Mouse (Mus musculus): ENCODE results near the gene Svs6. TPM values are rescaled to one million over a fixed set of nuclear protein-coding genes. Genes with fewer than 3 reads are reported as not detected.

Svs6 gene
- polyA plus RNA-seq, 1 experiment from 2014 or later: not detected

DNA sequence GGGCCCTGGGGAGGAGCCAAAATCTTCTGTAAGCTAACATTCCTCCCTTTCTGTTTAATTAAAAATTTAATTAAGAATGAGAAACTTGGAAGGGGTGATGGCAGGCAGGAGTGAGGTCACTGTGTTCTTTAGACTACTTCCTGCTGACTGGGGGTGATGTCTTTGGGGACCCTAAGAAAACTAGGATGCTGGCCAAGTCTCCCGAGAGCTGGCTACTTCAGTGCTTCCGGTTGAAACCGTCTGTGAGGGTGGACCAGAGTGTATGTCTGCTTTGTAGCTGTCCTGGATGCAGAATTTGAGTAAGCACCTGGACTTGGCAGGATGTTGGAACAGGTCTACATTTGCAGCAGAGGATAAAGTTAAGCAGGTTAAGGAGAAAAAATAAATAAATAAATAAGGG, 50.4 kb downstream of the Svs6 start:
- 78% methylated on average over 3 of the region's 3 CpGs for WGBS
- Histone ChIP-seq H3K9me3 (ENCODE audit: control insufficient read depth, low read length) (no peaks in the 10 kb centered on the region), H3K36me3 (ENCODE audit: control insufficient read depth, insufficient read depth, low read length) (no peaks in the 10 kb centered on the region), H3K4me3 (ENCODE audit: low read depth, low read length) (no peak overlapping the region), H3K4me2 (ENCODE audit: low read depth, severe bottlenecking) (no peak overlapping the region), H3K4me1 (ENCODE audit: control insufficient read depth, insufficient read depth, low read length) (no peaks in the 10 kb centered on the region), H3K27ac (replicated peaks; ENCODE audit: low read depth, low read length) (no peak overlapping the region), H3K27me3 (ENCODE audit: control insufficient read depth, insufficient read depth, low read length) (no peaks in the 10 kb centered on the region), H3K9ac (ENCODE audit: low read length) (no peak overlapping the region)
- ATAC-seq (ENCODE audit: insufficient number of reproducible peaks, low FRiP score, low TSS enrichment, low read depth): no peak
- no peak for DNase-seq (ENCODE audit: low spot score)

Small RNA genes lying within 50 kb of the gene (microRNA-seq; reads per million reads assigned to microRNA genes)
- gene Mir7678: not detected

Other genes with a start within 250 kb of the Svs6 start
- 27.2 and 30.9 TPM in 2 replicates for gene Stk4, start 246.4 kb upstream of the Svs6 start, polyA plus RNA-seq (2014; fragmentation: Nextera tagmentation; extraction: Ambion mirVana)
- gene Tomm34, start 245.6 kb upstream of the Svs6 start, polyA plus RNA-seq (2014; fragmentation: Nextera tagmentation; extraction: Ambion mirVana): 63.5 and 66.9 TPM in 2 replicates
- 0.40 and 0.43 TPM in 2 replicates for gene Kcns1, start 145.6 kb upstream of the Svs6 start, polyA plus RNA-seq (2014; fragmentation: Nextera tagmentation; extraction: Ambion mirVana)
- not detected in 2 replicates for gene Wfdc5, start 134.0 kb upstream of the Svs6 start, polyA plus RNA-seq (2014; fragmentation: Nextera tagmentation; extraction: Ambion mirVana)
- not detected in 2 replicates for gene Wfdc12, start 126.1 kb upstream of the Svs6 start, polyA plus RNA-seq (2014; fragmentation: Nextera tagmentation; extraction: Ambion mirVana)
- gene Wfdc15a, start 116.6 kb upstream of the Svs6 start, polyA plus RNA-seq (2014; fragmentation: Nextera tagmentation; extraction: Ambion mirVana): not detected in 2 replicates
- gene Wfdc15b, start 95.1 kb upstream of the Svs6 start, polyA plus RNA-seq (2014; fragmentation: Nextera tagmentation; extraction: Ambion mirVana): not detected in 2 replicates
- gene Svs2, start 78.3 kb upstream of the Svs6 start, polyA plus RNA-seq (2014; fragmentation: Nextera tagmentation; extraction: Ambion mirVana): not detected in 2 replicates
- gene Svs3b, start 60.1 kb upstream of the Svs6 start, polyA plus RNA-seq (2014; fragmentation: Nextera tagmentation; extraction: Ambion mirVana): not detected in 2 replicates
- gene Svs4, start 38.3 kb upstream of the Svs6 start, polyA plus RNA-seq (2014; fragmentation: Nextera tagmentation; extraction: Ambion mirVana): not detected in 2 replicates
- not detected in 2 replicates for gene Svs3a, start 27.5 kb upstream of the Svs6 start, polyA plus RNA-seq (2014; fragmentation: Nextera tagmentation; extraction: Ambion mirVana)
- not detected in 2 replicates for gene Svs5, start 16.0 kb downstream of the Svs6 start, polyA plus RNA-seq (2014; fragmentation: Nextera tagmentation; extraction: Ambion mirVana)
- gene Slpi, start 72.3 kb downstream of the Svs6 start, polyA plus RNA-seq (2014; fragmentation: Nextera tagmentation; extraction: Ambion mirVana): 0.43 and 0.76 TPM in 2 replicates
- 0.04 and 0.16 TPM in 2 replicates for gene Rbpjl, start 86.4 kb downstream of the Svs6 start, polyA plus RNA-seq (2014; fragmentation: Nextera tagmentation; extraction: Ambion mirVana)
- 2.7 and 3.6 TPM in 2 replicates for gene Matn4, start 88.4 kb downstream of the Svs6 start, polyA plus RNA-seq (2014; fragmentation: Nextera tagmentation; extraction: Ambion mirVana)
- gene Sdc4, start 127.1 kb downstream of the Svs6 start, polyA plus RNA-seq (2014; fragmentation: Nextera tagmentation; extraction: Ambion mirVana): 22.6 and 23.6 TPM in 2 replicates
- gene Sys1, start 140.2 kb downstream of the Svs6 start, polyA plus RNA-seq (2014; fragmentation: Nextera tagmentation; extraction: Ambion mirVana): 52.6 and 53.6 TPM in 2 replicates
- gene Gm20458, start 144.2 kb downstream of the Svs6 start, polyA plus RNA-seq (2014; fragmentation: Nextera tagmentation; extraction: Ambion mirVana): 2.8 and 3.6 TPM in 2 replicates
- not detected in 2 replicates for gene Trp53tg5, start 157.0 kb downstream of the Svs6 start, polyA plus RNA-seq (2014; fragmentation: Nextera tagmentation; extraction: Ambion mirVana)
- 0.38 and 1.3 TPM in 2 replicates for gene Dbndd2, start 169.4 kb downstream of the Svs6 start, polyA plus RNA-seq (2014; fragmentation: Nextera tagmentation; extraction: Ambion mirVana)
- gene Pigt, start 180.8 kb downstream of the Svs6 start, polyA plus RNA-seq (2014; fragmentation: Nextera tagmentation; extraction: Ambion mirVana): 40.4 and 42.2 TPM in 2 replicates
- 38.7 and 38.9 TPM in 2 replicates for gene Wfdc2, start 245.7 kb downstream of the Svs6 start, polyA plus RNA-seq (2014; fragmentation: Nextera tagmentation; extraction: Ambion mirVana)